Mouse (Mus musculus) C2C12 (cell line): ENCODE results near the gene Lgi1. TPM values are rescaled to one million over a fixed set of nuclear protein-coding genes. Genes with fewer than 3 reads are reported as not detected.

ENCODE experiments used
- H3K27me3 ChIP-seq: one replicate; pipeline ENCODE4 v1.6.1; 2011; ENCODE audit not compliant: control insufficient read depth, insufficient read depth, insufficient read length
- H3K36me3 ChIP-seq: one replicate; pipeline ENCODE4 v1.6.1; 2011; ENCODE audit not compliant: control insufficient read depth, insufficient read depth
- H3K4me3 ChIP-seq: one replicate; pipeline ENCODE4 v1.5.1; 2011; ENCODE audit warnings: mild to moderate bottlenecking, control low read depth; ENCODE audit not compliant: poor library complexity, insufficient read depth, severe bottlenecking
- H3K79me2 ChIP-seq: one replicate; pipeline ENCODE4 v1.6.1; 2011; ENCODE audit not compliant: control insufficient read depth, insufficient read depth
- H3K79me3 ChIP-seq: one replicate; pipeline ENCODE4 v1.6.1; 2011; ENCODE audit warnings: low read depth, control low read depth
- H3ac ChIP-seq: one replicate; pipeline ENCODE3; 2011; ENCODE audit warnings: low read depth; ENCODE audit not compliant: control insufficient read depth, insufficient read length
- CEBPB ChIP-seq: IDR thresholded peaks from one replicate; pipeline ENCODE4 v1.6.1; 2011; ENCODE audit warnings: low read depth, mild to moderate bottlenecking, control low read depth, moderate library complexity
- CTCF ChIP-seq: IDR thresholded peaks from one replicate; pipeline ENCODE4 v1.5.1; 2011; ENCODE audit not compliant: control insufficient read depth, insufficient read depth, insufficient read length
- FOSL1 ChIP-seq: IDR thresholded peaks from one replicate; pipeline ENCODE4 v1.8.0; 2011; ENCODE audit warnings: mild to moderate bottlenecking, low read length; ENCODE audit not compliant: poor library complexity, insufficient read depth, severe bottlenecking
- MAX ChIP-seq: IDR thresholded peaks from one replicate; pipeline ENCODE4 v1.6.1; 2011; ENCODE audit warnings: mild to moderate bottlenecking, control low read depth
- MYOD1 ChIP-seq: IDR thresholded peaks from one replicate; pipeline ENCODE4 v1.6.1; 2011; ENCODE audit warnings: low read depth; ENCODE audit not compliant: control insufficient read depth, insufficient read length
- MYOG ChIP-seq: IDR thresholded peaks from one replicate; pipeline ENCODE4 v1.6.1; 2011; ENCODE audit not compliant: control insufficient read depth, insufficient read length; ENCODE audit errors: extremely low read depth
- USF1 ChIP-seq: IDR thresholded peaks from one replicate; pipeline ENCODE4 v1.6.1; 2011; ENCODE audit warnings: low read depth, mild to moderate bottlenecking, control low read depth, moderate library complexity
- polyA plus RNA-seq: library from polyadenylated mRNA; unstranded; fragments of >200 nt; fragmentation: generic; extraction: Trizol; gene quantifications from one replicate; pipeline ENCODE4 v1.2.1, GENCODE M21; 2012; ENCODE audit warnings: missing spikeins

Gene Lgi1
- polyA plus RNA-seq, 1 experiment = not detected

GRCm38 (mm10) chr19:38271071-38271470 lies 6.7 kb downstream of the Lgi1 start:
- Histone ChIP-seq H3K36me3 (no peaks in the 10 kb centered on the region), H3K27me3 (peaks cover 9% of the 10 kb centered on the region), H3ac (no peak overlapping the region), H3K4me3 (no peak overlapping the region), H3K79me2 (no peaks in the 10 kb centered on the region), H3K79me3 (no peaks in the 10 kb centered on the region)
- TF ChIP-seq CTCF (no peak), FOSL1 (no peak)

- H3ac ChIP-seq = no peak overlapping the region
- H3K79me2 ChIP-seq = no peaks in the 10 kb centered on the region
- no peaks in the 10 kb centered on the region for H3K79me3 ChIP-seq
- TF ChIP-seq MAX (no peak), CEBPB (no peak), CTCF (no peak), MYOG (no peak), USF1 (no peak), FOSL1 (no peak), MYOD1 (no peak)
- no peaks in the 10 kb centered on the region for H3K36me3 ChIP-seq
- no peak overlapping the region for H3K4me3 ChIP-seq
- peaks cover 3% of the 10 kb centered on the region for H3K27me3 ChIP-seq
Measured at GRCm38 (mm10) chr19:38273820-38274219, 9.5 kb downstream of the Lgi1 start.

GRCm38 (mm10) chr19:38274747-38275421 lies 10.5 kb downstream of the Lgi1 start:
- no peak overlapping the region for H3K4me3 ChIP-seq
- peaks cover 3% of the 10 kb centered on the region for H3K27me3 ChIP-seq
- H3K79me3 ChIP-seq = no peaks in the 10 kb centered on the region
- no peaks in the 10 kb centered on the region for H3K79me2 ChIP-seq
- TF ChIP-seq CTCF (no peak), MYOD1 (no peak), USF1 (no peak), MAX (no peak), MYOG (no peak), FOSL1 (no peak)
- H3K36me3 ChIP-seq = no peaks in the 10 kb centered on the region
- H3ac ChIP-seq = no peak overlapping the region

GRCm38 (mm10) chr19:38276226-38276625 lies 11.9 kb downstream of the Lgi1 start:
- Histone ChIP-seq H3K79me2 (no peaks in the 10 kb centered on the region), H3K79me3 (no peaks in the 10 kb centered on the region), H3K27me3 (peaks cover 3% of the 10 kb centered on the region), H3K36me3 (no peaks in the 10 kb centered on the region), H3ac (no peak overlapping the region), H3K4me3 (no peak overlapping the region)
- no peak for TF ChIP-seq USF1
- TF ChIP-seq MYOD1 = no peak
- no peak for TF ChIP-seq CTCF
- no peak for TF ChIP-seq CEBPB
- no peak for TF ChIP-seq MAX
- TF ChIP-seq MYOG = no peak
- TF ChIP-seq FOSL1 = no peak

- Histone ChIP-seq H3K79me2 (no peaks in the 10 kb centered on the region), H3K79me3 (no peaks in the 10 kb centered on the region), H3K4me3 (no peak overlapping the region), H3ac (no peak overlapping the region), H3K27me3 (peaks cover 3% of the 10 kb centered on the region), H3K36me3 (no peaks in the 10 kb centered on the region)
- no peak for TF ChIP-seq CTCF
- TF ChIP-seq CEBPB = no peak
- no peak for TF ChIP-seq MYOG
Measured at GRCm38 (mm10) chr19:38280242-38280641, 15.9 kb downstream of the Lgi1 start.

GRCm38 (mm10) chr19:38282407-38282806 lies 18.1 kb downstream of the Lgi1 start:
- no peaks in the 10 kb centered on the region for H3K79me3 ChIP-seq
- no peaks in the 10 kb centered on the region for H3K79me2 ChIP-seq
- H3K36me3 ChIP-seq = no peaks in the 10 kb centered on the region
- no peaks in the 10 kb centered on the region for H3K27me3 ChIP-seq
- no peak for TF ChIP-seq CTCF
- no peak for TF ChIP-seq MYOD1
- no peak for TF ChIP-seq CEBPB
- TF ChIP-seq MYOG = no peak
- TF ChIP-seq MAX = no peak
- TF ChIP-seq FOSL1 = no peak
- no peak for TF ChIP-seq USF1
- H3K4me3 ChIP-seq = no peak overlapping the region
- H3ac ChIP-seq = no peak overlapping the region
